Mouse (Mus musculus) heart, adult 9 months (tissue): Measurements from ENCODE around the gene Tspyl3.

ENCODE experiments used
- DNase-seq, 2 experiments: peaks; one replicate each; pipeline ENCODE4 v3.0.0; 2022; ENCODE audit warnings: low spot score in 2 of 2

The Tspyl3 gene

DNA sequence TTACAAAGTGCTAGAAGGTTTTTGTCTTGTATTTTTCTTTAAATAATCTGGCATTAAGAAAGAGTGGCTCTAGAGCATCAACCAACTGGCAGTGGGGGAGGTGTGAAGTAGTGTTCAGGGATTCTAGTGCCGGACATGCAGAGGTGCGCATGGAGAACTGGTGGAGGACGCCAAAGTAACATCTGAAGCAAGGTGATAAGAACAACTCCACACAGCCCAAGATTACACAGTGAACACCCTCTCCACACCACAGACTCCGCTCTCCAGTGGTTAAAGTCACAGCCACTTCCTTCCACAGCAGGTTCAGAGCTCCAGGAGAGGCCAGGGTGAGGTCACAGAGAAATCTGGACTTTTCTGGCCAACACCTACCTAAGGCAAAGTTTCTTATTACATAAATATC, 2.7 kb upstream of the Tspyl3 start:
- DNase-seq = no peak

DNA sequence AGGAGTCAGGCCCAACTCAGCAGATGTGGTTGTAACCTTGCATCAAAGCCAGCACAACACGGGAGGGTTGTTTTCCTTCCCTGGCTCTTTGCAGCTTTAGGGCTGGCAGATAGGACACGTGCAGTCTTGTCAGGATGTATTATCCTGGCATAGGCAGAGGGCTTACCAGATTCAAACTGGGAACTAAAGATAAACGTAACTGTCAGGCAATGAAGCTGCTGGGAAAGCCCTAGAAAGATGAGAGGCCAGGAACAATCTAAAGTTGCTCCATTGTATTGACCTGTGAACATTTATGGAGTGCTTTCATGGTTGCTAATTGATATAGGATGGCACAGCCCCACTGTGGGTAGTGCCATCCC, 333 bp upstream of the Tspyl3 start:
- DNase-seq = no peak

DNA sequence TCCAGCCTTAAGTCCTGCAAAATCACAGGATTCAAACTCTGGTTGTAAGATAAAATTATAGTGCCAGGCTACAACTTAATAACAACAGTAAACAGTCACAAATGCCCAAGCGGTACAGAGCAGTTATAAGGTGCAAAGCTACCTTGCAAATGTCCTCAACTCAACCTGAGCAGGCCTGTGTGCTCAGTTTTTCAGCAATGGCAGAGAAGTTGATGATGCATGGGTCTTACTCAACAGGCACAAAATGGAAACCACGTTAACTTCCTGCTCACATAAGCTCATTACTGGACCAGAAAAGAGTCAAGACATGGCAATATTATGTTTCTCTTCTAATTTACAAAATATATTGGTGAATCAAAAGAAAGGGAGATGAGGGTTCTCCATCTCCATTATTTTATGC, 2.7 kb downstream of the Tspyl3 start:
- DNase-seq = no peak

DNA sequence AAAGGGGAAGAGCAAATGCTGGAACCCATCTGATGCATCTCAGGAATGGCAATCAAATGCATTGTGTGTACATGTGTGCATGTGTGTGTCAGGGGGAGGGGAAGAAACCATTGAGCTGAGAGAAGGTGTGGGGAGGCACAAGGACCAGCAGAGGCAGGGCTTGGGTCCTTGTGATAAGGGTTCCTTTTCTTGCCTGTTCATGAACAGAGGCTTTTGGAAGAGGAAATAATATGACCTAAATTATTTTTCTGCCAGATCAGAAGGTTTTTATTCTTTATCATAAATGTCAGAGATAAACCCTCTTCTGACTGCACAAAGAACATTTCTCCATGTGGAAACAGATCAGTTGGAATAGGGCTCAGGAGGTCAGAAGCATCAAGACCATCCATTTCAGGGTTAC, 3.1 kb downstream of the Tspyl3 start:
- DNase-seq = no peak

DNA sequence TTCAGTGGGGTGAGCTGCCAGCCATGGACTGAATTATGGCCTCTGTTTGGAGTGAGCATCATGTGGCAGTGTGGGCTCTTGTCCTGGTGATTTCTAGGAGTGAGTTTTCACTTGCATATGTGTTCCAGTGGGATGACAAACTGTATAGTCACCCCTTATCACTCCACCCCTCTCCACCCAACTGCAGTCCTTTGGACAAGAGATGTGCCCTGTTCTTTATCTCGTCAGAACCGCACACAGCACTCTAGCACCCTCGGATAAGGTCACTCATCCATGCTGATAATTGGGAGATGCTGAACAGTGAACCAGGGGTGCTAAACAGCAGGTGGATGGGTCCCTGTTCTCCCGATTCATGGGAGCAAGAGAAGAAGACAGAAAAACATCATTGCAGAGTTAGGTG, 3.6 kb downstream of the Tspyl3 start:
- no peak for DNase-seq

DNA sequence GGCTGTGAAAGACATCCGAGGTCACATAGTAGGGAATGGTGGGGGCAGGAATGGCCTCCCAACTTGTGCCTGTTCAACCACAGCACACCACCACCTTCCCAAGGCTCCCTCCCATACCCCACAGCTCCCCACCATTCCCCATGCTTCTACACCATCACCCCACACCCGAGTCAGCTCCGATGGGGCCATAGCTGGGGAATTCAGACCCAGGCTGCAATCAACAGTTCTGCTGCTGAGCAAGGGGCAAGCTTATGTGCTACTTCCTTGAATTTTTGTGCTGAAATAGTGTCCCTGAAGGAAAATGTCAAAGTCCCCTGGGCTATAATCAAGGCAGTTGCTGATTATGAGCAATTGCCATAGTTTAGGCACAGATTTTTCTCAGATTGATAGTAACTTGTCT, 6.7 kb downstream of the Tspyl3 start:
- no peak for DNase-seq

DNA sequence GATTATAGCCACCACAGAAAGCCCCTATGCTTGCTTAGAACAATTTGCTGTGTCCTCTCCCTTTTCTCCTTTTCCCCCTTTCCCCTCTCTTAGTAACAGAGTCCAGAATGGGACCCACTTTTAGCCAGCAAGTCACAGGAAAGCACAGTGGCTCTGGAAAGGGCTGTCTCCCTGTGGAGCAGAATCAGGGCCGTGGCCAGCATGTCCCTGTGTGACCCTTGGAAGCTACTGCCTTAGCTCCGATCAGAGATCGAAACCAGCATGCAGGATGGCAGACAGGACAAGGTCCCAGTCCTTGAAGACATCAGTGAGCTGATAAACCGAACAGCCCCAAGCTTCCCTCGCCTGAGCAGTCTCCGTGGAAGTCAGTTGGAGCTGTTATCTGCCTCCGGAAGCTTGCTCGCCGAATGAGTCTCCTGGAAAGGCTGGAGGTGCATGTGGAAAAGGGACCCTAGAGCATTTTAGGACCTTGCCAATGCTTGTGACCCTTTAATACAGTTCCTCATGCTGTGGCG, 7.4 kb downstream of the Tspyl3 start:
- DNase-seq = no peak

DNA sequence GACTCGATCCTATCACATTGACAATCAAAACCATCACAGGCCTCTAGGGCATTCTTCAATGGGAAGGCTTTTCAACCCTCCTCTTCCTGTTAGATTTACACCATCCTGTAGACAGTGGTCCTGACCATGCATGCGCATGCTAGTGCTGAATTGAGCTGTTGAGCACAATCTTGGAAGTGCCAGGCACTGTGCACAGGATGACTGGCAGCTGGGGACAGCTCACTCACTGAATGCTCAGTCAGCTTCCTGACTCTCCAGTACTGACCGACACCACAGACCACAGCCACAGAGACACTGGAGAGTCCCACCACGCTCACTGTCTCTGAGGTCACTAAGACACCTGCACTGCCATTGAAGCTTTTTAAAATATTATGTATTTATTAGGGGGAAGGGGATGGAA, 9.8 kb downstream of the Tspyl3 start:
- DNase-seq = no peak

DNA sequence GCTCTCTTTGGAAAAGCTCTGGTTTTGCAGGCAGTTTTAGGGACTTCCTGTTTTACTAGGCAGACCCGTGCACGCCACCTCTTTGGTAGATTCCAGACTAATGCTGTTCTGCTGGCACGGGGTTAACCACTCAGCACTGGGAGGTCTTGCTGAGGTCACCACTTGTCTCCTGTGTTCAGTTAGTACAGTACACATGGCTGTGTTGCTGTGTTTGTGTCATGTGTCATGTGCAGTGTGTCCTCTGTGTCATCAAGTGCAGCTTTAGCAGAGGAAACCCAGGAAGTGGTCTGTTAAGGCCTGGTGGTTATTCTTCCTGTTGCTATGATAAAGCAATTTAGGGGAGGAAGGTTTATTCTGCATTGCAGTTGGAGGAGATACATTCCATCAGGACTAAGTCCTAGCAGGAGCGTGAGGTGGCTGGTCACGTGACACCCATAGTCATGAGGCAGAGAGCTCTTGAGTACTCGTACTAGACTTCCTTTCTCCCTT, 10.4 kb downstream of the Tspyl3 start:
- DNase-seq = peak in 1 of 2 experiments; percentile 21

DNA sequence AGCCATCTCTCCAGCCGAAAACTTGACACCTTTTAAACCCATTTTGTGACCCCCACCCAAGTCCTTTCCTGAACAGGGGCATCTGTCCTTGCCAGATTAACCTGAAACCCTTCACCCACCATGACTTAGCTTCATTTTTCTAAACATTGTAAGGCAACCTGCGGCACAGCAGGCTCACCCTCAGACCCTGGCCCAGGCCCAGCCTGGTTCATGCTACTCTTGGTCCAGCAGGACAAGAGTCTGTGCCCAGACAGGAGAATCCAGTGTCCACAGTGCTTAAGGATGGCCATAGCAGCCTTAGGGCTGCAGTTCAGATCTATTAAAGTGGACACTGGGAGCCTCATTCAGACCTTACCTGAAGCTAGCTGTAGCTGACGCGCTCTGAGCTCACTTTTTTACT, 11.9 kb downstream of the Tspyl3 start:
- DNase-seq = no peak

DNA sequence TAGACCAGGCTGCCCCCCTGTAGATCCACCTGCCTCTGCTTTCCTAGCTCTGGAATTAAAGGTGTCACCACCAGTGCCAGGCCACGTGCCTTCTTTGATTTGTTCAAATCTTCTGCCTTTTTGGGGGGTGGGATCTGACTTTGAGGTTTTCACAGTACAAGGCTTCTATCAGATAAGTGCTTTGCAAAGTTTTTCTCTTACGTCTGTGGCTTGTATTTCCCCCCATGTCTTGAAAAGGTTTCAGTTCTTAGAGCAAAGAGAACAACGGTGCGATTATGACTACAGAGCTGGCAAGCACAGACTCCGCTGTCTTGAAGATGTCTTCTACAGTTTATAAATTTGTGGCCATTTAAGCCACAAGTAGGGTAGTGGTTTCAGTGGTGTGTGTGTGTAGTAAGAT, 13.8 kb downstream of the Tspyl3 start:
- DNase-seq = no peak

DNA sequence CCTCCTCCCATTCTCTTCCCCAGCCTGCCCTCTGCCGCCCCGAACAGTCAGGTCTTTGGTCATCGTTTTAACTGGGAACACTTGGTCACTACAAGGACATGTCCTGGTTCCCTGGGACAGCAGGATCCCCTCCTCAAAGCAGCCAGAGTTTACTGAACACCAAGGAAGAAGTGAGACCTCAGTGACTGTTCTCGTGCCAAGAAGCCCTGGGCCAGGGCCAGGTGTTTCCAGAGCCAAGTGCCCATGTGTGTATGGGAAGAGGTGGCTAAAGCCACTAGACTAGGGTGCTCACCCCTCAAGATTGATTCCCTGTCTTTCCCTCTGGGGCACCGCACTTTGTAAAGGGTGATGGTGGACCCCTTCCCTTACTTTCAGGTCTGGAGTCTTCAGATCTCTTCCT, 16.0 kb downstream of the Tspyl3 start:
- DNase-seq = no peak

DNA sequence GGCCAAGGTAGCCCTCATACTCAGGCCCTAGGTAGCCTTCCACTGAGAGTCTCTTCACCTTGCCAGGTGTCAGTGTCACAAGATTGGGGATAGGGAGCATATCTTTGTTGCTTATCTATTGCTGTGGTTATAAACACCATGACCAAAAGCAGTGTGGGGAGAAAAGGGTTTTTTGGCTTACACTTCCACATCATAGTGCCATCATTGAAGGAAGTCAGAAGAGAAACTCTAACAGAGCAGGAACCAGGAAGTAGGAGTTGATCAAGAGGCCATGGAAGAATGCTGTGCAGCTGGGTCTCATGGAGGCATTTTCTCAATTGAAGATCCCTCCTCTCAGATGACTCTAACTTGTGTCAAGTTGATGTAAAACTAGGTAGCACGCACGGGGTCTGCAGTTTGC, 17.1 kb downstream of the Tspyl3 start:
- DNase-seq = no peak

DNA sequence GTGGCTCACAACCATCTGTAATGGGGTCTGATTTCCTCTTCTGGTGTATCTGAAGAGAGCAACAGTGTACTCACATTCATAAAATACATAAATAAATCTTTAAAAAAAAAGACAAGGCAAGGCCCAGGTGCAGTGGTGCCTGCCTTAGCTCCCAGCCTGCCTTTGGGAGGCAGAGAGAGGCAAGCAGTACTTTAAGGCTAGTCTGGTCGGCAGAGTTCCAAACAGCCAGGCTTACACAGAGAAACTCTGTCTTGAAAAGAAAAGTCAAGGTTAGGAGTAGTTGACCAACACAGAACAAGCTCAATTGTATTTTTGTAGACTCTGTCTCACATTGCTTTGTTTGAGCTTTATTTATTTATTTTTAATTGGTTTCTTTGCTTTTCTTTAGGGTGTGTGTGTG, 22.5 kb downstream of the Tspyl3 start:
- DNase-seq = no peak

DNA sequence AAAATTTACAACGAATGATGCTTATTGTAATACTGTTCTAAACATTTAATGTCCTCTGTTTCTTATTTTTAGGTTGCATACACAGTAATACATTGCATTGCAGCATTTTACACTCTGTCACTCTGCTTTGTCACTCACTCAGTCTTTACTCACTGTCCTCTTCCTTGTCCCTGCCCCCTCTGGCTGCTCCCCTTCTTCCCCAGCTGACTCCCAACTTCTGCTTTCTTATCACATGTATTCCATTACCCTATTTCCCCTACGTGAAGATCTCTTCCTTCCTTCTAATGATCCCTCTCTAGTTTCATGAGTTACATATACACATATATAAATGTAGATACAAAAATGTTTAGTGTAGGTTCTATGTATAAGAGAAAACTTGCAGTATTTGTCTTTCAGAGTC, 26.1 kb downstream of the Tspyl3 start:
- peak in 1 of 2 experiments; percentile 26 for DNase-seq

DNA sequence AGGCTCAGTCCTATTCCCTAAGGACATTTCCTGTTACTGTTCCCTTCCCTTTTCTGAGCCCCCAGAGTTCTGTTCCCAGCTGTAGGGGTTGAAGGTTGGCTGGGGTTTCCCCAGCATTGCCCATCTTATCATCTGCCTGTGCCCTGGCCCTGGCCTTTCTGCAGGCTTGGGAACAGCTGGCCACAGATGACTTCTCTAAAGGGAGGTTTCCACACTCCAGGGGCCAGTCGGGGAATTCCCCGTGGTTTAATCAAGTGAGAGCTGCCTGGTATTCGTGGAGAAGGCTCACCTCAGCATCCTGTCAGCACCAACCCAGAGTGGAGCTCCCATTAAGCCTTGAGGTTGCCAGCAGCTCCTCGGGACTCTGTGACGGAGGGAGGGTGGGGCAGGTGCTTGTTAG, 26.8 kb downstream of the Tspyl3 start:
- DNase-seq = peak in 1 of 2 experiments; percentile 26

DNA sequence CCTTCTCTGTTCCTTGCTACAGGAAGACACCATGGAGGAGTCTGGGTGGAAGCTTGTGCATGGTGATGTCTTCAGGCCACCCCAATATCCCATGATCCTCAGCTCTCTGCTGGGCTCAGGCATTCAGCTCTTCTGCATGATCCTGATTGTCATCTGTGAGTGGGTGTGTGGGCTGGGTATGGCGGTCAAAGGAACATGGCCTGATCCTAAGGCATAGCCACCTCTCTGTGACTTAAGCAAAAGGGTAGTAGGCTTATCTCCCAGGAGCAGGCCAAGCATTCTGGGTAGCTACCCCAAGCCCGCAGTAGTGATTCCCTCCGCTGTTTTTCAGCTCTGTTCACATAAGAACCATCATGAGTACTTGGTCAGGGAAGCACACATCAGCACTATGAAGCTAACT, 31.0 kb downstream of the Tspyl3 start:
- DNase-seq = no peak

DNA sequence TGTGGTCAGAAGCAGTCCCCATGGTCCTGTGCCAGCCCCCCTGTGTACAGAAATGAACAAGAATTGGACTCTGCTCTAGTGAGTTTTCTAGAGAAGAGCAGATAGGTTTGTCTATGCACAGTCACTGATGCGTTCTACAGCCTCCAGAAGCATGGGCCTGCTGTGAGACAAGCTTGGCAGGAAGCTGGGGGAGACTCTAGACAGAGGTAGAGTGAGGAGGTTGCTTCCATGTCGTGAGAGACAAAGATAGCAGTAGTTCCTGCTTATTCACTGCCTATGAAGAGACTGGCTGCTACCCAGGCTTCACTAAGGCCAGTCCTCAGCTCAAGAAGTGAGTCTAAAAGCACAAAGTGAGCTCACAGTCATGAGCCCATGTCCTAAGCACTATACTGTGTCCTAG, 34.0 kb downstream of the Tspyl3 start:
- DNase-seq = no peak

DNA sequence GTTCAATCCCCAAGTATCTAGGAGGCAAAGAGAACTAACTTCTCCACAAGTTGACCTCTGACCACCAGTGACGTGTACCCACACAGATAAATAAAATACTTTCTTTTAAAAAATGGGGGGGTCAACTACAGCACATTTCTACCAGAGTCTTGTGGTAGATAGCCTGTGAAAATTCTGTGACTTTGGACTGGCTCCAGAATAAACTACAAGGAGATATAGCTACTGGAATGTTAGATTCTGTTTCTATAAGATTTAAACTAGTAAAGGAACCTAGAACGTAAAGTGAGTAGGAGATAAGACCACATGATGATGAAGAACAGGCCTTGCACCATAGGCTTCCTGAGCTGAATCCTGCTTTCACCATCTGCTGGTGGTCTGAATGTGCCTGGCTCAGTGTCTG, 37.4 kb downstream of the Tspyl3 start:
- DNase-seq = no peak

DNA sequence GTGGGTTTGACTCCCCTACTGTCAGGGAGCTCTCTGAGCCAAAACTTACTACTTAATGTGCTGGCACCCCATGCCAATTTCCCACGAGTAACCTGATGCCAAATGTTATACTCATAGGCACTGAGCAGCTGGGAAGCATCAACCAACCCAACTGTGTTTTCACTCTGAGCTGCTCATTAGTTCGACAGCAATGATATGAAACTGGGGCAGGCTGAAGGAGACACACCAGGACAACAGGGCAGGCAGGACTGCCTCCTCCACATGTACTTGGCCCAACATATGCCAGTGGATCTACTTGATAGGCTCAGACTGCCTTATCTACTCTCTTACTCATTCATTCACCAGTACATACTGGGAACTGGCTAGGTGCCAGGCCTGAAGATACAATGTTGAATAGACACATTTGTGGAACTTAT, 39.1 kb downstream of the Tspyl3 start:
- DNase-seq = no peak

DNA sequence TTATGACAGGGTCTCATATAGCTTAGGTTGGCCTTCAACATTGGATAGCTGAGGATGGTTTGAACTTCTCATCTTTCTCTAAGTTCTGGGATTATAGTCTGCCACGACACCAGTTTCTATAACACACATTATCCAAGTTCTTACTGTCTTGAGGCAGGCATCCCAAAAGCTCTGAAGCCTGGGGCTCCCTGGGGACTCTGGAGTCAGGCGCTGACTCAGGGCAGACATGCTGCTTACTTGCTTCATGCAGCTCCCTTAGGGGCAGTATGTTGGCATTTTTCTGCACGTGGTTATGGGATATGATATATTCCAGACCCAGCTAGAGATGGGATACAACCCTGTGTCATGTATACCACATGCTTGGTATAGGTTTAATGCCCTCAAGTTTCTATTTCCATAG, 45.3 kb downstream of the Tspyl3 start:
- DNase-seq = no peak

DNA sequence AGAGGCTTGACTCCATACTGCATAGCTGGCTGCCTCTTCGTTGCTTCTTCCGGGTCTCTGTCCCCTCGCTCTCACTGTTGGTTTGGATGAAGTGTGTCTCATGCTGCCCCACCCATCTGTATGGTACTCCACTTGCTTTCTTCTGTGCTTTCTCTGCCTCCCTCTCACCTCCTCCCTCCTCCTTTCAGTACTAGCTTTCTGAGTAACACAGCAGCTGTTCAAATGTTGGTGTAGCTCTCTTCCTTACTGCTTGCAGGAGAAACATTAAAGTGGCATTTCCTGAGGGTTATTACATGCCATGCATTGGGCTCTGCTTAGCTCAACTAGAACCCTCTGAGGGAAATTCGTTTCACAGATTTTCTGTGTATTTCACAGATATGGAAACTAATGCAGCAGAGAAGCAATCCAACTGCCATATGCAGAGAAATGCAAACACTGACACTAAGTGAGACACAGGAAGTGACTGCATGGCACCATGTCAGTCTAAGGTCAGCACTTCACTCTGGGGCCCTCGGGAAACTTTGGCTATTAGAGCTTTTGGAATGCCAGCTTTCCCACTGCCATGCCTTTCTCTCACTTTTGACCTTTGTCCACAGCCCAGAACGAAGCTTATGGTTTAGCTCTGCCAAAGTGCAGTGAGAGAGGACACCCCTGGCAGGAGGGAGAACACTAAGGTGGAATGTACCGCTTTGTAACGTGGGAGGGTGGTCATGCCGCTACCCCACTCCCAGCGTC, 45.9 kb downstream of the Tspyl3 start:
- DNase-seq = no peak

DNA sequence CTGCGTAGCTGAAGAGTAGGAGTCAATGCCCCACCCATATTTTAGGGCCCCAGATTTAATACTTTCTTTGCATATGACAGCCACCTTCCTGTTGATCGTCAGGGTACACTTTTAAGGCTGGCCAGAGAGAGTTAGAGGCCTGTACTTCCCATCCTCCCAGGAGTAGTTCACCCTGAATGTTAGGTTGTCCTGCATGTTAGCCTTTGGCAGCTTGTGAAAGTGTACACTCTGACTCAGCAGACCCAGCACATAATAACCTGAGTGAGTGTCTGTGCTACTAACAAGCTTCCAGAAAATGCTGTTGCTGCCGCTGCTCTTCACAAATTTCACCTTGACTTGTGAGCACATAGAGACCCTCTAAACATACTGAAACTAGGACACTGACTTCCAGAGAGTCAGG, 48.1 kb downstream of the Tspyl3 start:
- DNase-seq = no peak

DNA sequence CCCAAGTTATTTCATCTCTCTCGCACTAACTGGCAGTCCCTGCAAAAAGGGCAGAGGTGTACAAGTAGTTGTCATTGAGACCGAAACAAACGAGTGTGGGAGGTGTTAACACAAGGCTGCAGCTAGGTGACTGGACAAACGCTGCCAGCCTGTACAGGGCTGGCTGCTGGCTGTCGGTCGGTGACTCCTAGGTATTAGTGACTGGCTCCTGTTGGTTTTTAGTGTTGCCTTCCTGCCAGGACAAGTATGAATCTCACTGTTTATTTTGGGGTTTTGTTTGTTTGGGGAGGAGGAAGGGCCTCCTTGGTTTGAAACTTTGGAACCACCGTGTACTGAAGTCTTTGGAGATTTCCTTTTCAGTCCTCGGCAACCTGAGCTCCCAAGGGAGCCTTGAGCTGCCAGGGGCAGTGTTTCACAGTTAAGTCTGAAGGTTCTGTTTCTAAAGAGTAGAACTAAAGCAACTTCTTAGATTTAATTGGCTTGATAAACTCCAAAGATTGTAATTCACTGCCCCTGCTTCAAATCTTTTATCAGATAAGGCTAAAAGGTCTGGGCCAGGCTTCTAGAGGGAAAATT, 49.2 kb downstream of the Tspyl3 start:
- DNase-seq = peak in 1 of 2 experiments; percentile 13
